Mouse (Mus musculus) kidney, embryonic 16.5 days (tissue): ENCODE results near the gene Bean1. TPM values are rescaled to one million over a fixed set of nuclear protein-coding genes. Genes with fewer than 3 reads are reported as not detected.
A peak's percentile ranks its signal among the peaks of the same experiment; 100 is the strongest.

Source experiments
- ATAC-seq: fragments of 200-750 bp; cut with Nextera tagmentation; 2 replicates; pipeline ENCODE4 v1.8.0; 2017; ENCODE audit warnings: moderate TSS enrichment; ENCODE audit not compliant: low FRiP score, low TSS enrichment
- H3K27ac ChIP-seq: fragments of 300-500 bp; sonication (generic); 2 replicates; pipeline ENCODE4 v1.5.1; 2014; ENCODE audit warnings: low read length
- H3K27me3 ChIP-seq: fragments of 300-500 bp; sonication (generic); 2 replicates; pipeline ENCODE4 v1.6.1; 2014; ENCODE audit warnings: low read length, control low read depth, mixed read lengths; ENCODE audit not compliant: insufficient read depth
- H3K36me3 ChIP-seq: fragments of 300-500 bp; sonication (generic); 2 replicates; pipeline ENCODE4 v1.6.1; 2014; ENCODE audit warnings: low read length, control low read depth, mixed read lengths; ENCODE audit not compliant: insufficient read depth
- H3K4me1 ChIP-seq: fragments of 300-500 bp; sonication (generic); 2 replicates; pipeline ENCODE4 v1.6.1; 2014; ENCODE audit warnings: low read length, control low read depth, mixed read lengths; ENCODE audit not compliant: insufficient read depth
- H3K4me2 ChIP-seq: fragments of 300-500 bp; sonication (generic); replicated peaks from 2 replicates; pipeline ENCODE4 v1.6.1; 2014; ENCODE audit warnings: low read depth, low read length
- H3K4me3 ChIP-seq: fragments of 300-500 bp; sonication (generic); 2 replicates; pipeline ENCODE4 v1.5.1; 2014; ENCODE audit warnings: mild to moderate bottlenecking, low read length
- H3K9ac ChIP-seq: fragments of 300-500 bp; sonication (generic); replicated peaks from 2 replicates; pipeline ENCODE4 v1.6.1; 2014; ENCODE audit warnings: low read length
- H3K9me3 ChIP-seq: fragments of 300-500 bp; sonication (generic); 2 replicates; pipeline ENCODE4 v1.6.1; 2016; ENCODE audit warnings: low read length, control low read depth
- WGBS: fragments of 180-500 bp; shearing (Covaris S2); extraction: QIAGEN DNeasy Blood & Tissue Kit; methylation state at CpG from one replicate; pipeline ENCODE4 v1.1.7; 2014; 5-methylcytosine and 5-hydroxymethylcytosine counted together
- polyA plus RNA-seq: library from polyadenylated mRNA; unstranded; fragments of >200 nt; fragmentation: Nextera tagmentation; extraction: Ambion mirVana; gene quantifications from 2 replicates; pipeline ENCODE4 v1.2.1, GENCODE M21; 2015

The Bean1 gene
- polyA plus RNA-seq, 1 experiment from 2014 or later, result 2.5 TPM

GRCm38 (mm10) chr8:104191496-104191895 is 21.3 kb downstream of the Bean1 start:
- peaks cover 12% of the 10 kb centered on the region for H3K4me1 ChIP-seq
- H3K4me3 ChIP-seq, result no peak overlapping the region
- H3K4me2 ChIP-seq, result no peak overlapping the region
- 15% methylated on average over 11 of the region's 11 CpGs for WGBS
- no peak overlapping the region for H3K9ac ChIP-seq
- H3K9me3 ChIP-seq, result peaks cover 4% of the 10 kb centered on the region; the same call in 1 of the 2 replicates
- 0 out of 2 replicates have a peak overlapping the region, but pooled peaks have one; percentile 3 for H3K27ac ChIP-seq
- H3K36me3 ChIP-seq, result no peaks in the 10 kb centered on the region
- ATAC-seq, result peak; percentile 89
- H3K27me3 ChIP-seq, result no peaks in the 10 kb centered on the region

- ATAC-seq, result no peak
- no peak overlapping the region for H3K9ac ChIP-seq
- 71% methylated on average over 5 of the region's 5 CpGs for WGBS
- H3K27ac ChIP-seq, result no peak overlapping the region
- H3K27me3 ChIP-seq, result no peaks in the 10 kb centered on the region
- H3K36me3 ChIP-seq, result no peaks in the 10 kb centered on the region
- H3K9me3 ChIP-seq, result peaks cover 4% of the 10 kb centered on the region; the same call in 1 of the 2 replicates
- no peak overlapping the region for H3K4me3 ChIP-seq
- H3K4me2 ChIP-seq, result no peak overlapping the region
- H3K4me1 ChIP-seq, result peaks cover 4% of the 10 kb centered on the region; the same call in 1 of the 2 replicates
Measured at GRCm38 (mm10) chr8:104199802-104200201, 29.6 kb downstream of the Bean1 start.

DNA sequence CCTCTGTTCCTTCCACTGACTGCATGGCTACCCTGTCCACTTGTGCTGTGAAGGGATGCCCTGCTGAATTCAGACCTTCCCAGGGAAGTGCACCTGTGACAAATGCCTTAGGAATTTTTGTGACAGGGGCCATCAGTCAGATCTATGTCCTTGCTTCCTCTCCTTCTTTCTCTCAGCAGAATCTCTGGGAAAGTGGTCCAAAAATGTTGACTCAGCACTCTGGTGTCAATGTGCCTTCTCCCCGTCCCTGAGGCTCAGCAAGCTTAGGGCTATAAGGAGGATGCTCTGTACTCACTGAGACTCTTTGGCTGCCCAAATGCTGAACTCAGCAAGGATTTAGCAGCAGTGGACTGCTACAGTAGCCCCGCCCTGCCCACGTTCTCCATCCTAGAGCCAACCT is 31.4 kb downstream of the Bean1 start:
- no peak overlapping the region for H3K4me3 ChIP-seq
- ATAC-seq, result no peak
- H3K9ac ChIP-seq, result no peak overlapping the region
- no peak overlapping the region for H3K4me2 ChIP-seq
- no peaks in the 10 kb centered on the region for H3K36me3 ChIP-seq
- H3K4me1 ChIP-seq, result peaks cover 4% of the 10 kb centered on the region; the same call in 1 of the 2 replicates
- no peaks in the 10 kb centered on the region for H3K27me3 ChIP-seq
- WGBS, result 79% methylated on average over 3 of the region's 3 CpGs
- no peaks in the 10 kb centered on the region for H3K9me3 ChIP-seq
- no peak overlapping the region for H3K27ac ChIP-seq

- peak; percentile 57; the same call in 1 of the 2 replicates for ATAC-seq
Measured at GRCm38 (mm10) chr8:104202320-104202719, 32.1 kb downstream of the Bean1 start.

GRCm38 (mm10) chr8:104205292-104205691 is 35.0 kb downstream of the Bean1 start:
- no peaks in the 10 kb centered on the region for H3K27me3 ChIP-seq
- WGBS, result 54% methylated on average over 3 of the region's 3 CpGs
- no peaks in the 10 kb centered on the region for H3K9me3 ChIP-seq
- H3K4me2 ChIP-seq, result no peak overlapping the region
- peaks cover 4% of the 10 kb centered on the region; the same call in 1 of the 2 replicates for H3K4me1 ChIP-seq
- no peak overlapping the region for H3K9ac ChIP-seq
- H3K27ac ChIP-seq, result no peak overlapping the region
- no peaks in the 10 kb centered on the region for H3K36me3 ChIP-seq
- H3K4me3 ChIP-seq, result no peak overlapping the region
- ATAC-seq, result 0 out of 2 replicates have a peak, but pooled peaks have one; percentile 37

More at GRCm38 (mm10) chr8:104202320-104202719, 32.1 kb downstream of the Bean1 start:
- 0 out of 2 replicates have a peak overlapping the region, but pooled peaks have one; percentile 12 for H3K27ac ChIP-seq
- no peak overlapping the region for H3K9ac ChIP-seq
- H3K36me3 ChIP-seq, result no peaks in the 10 kb centered on the region
- no peaks in the 10 kb centered on the region for H3K27me3 ChIP-seq
- no peak overlapping the region for H3K4me2 ChIP-seq
- no peaks in the 10 kb centered on the region for H3K9me3 ChIP-seq
- no peak overlapping the region for H3K4me3 ChIP-seq
- H3K4me1 ChIP-seq, result peaks cover 4% of the 10 kb centered on the region; the same call in 1 of the 2 replicates
- 57% methylated on average over 4 of the region's 4 CpGs for WGBS

- Histone ChIP-seq H3K4me1 (no peaks in the 10 kb centered on the region), H3K9ac (no peak overlapping the region), H3K4me3 (no peak overlapping the region), H3K27me3 (no peaks in the 10 kb centered on the region), H3K27ac (no peak overlapping the region), H3K9me3 (no peaks in the 10 kb centered on the region), H3K36me3 (no peaks in the 10 kb centered on the region), H3K4me2 (no peak overlapping the region)
- no peak for ATAC-seq
- 92% methylated on average over 5 of the region's 5 CpGs for WGBS
Measured at GRCm38 (mm10) chr8:104217601-104218000, 47.4 kb downstream of the Bean1 start.

DNA sequence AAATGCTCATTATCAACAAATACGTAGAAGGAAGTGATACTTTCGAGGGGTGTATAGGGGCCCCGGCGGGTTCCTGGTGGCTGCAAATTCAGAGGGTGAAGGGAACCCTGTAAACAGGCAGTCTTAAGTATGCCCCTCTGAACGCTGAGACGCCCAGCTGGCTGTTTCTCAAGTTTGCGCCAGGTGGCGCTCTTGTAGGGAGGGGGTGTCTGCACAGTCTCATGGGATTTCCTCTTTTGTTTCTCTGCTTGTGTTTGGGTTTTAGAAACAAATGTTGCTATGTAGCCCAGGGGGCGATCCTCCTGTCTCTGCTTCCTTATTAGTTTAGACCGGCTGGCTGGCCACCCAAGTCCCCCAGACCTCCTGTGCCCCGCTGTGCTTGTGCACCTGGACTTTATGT is 48.8 kb downstream of the Bean1 start:
- 28% methylated on average over 11 of the region's 11 CpGs for WGBS
- no peak overlapping the region for H3K4me2 ChIP-seq

GRCm38 (mm10) chr8:104219806-104220205 is 49.6 kb downstream of the Bean1 start:
- no peaks in the 10 kb centered on the region for H3K4me1 ChIP-seq
- 45% methylated on average over 5 of the region's 5 CpGs for WGBS
- H3K9me3 ChIP-seq, result 0 out of 2 replicates have a peak, but pooled peaks cover 7% of the 10 kb centered on the region
- no peak overlapping the region for H3K9ac ChIP-seq
- ATAC-seq, result peak; percentile 58; the same call in 1 of the 2 replicates
- no peaks in the 10 kb centered on the region for H3K27me3 ChIP-seq
- no peak overlapping the region for H3K4me2 ChIP-seq
- no peak overlapping the region for H3K4me3 ChIP-seq
- H3K27ac ChIP-seq, result no peak overlapping the region
- H3K36me3 ChIP-seq, result peaks cover 11% of the 10 kb centered on the region

More for the DNA sequence above, 48.8 kb downstream of the Bean1 start:
- peak; percentile 37; the same call in 1 of the 2 replicates for ATAC-seq
- H3K4me3 ChIP-seq, result no peak overlapping the region
- no peak overlapping the region for H3K27ac ChIP-seq
- no peaks in the 10 kb centered on the region for H3K27me3 ChIP-seq
- 0 out of 2 replicates have a peak, but pooled peaks cover 2% of the 10 kb centered on the region for H3K9me3 ChIP-seq
- peaks cover 4% of the 10 kb centered on the region for H3K36me3 ChIP-seq
- no peaks in the 10 kb centered on the region for H3K4me1 ChIP-seq
- H3K9ac ChIP-seq, result no peak overlapping the region

GRCm38 (mm10) chr8:104227048-104227447 is 56.8 kb downstream of the Bean1 start:
- no peak overlapping the region for H3K4me3 ChIP-seq
- H3K9me3 ChIP-seq, result 0 out of 2 replicates have a peak, but pooled peaks cover 7% of the 10 kb centered on the region

GRCm38 (mm10) chr8:104230377-104230776 is 60.1 kb downstream of the Bean1 start:
- Histone ChIP-seq H3K4me1 (no peaks in the 10 kb centered on the region), H3K36me3 (peaks cover 80% of the 10 kb centered on the region), H3K27me3 (no peaks in the 10 kb centered on the region), H3K27ac (no peak overlapping the region), H3K4me2 (no peak overlapping the region), H3K4me3 (no peak overlapping the region), H3K9ac (no peak overlapping the region), H3K9me3 (no peaks in the 10 kb centered on the region)
- 89% methylated on average over 9 of the region's 9 CpGs for WGBS
- no peak for ATAC-seq

More at GRCm38 (mm10) chr8:104227048-104227447, 56.8 kb downstream of the Bean1 start:
- ATAC-seq, result no peak
- Histone ChIP-seq H3K9ac (no peak overlapping the region), H3K4me1 (no peaks in the 10 kb centered on the region), H3K4me2 (no peak overlapping the region), H3K27me3 (no peaks in the 10 kb centered on the region), H3K36me3 (peaks cover 78% of the 10 kb centered on the region), H3K27ac (no peak overlapping the region)
- 70% methylated on average over 5 of the region's 5 CpGs for WGBS
